Mouse (Mus musculus) effector memory CD4-positive, alpha-beta T cell, adult 5 months (primary cell): Measurements from ENCODE around the gene Gm8271. TPM values are rescaled to one million over a fixed set of nuclear protein-coding genes. Genes with fewer than 3 reads are reported as not detected.

Experiments
- polyA plus RNA-seq: library from polyadenylated mRNA; unstranded; fragments of 100-300 nt; shearing (Covaris generic); gene quantifications from one replicate; pipeline ENCODE4 v1.2.1, GENCODE M21; 2017

Gm8271 gene
- not detected for polyA plus RNA-seq

DNA sequence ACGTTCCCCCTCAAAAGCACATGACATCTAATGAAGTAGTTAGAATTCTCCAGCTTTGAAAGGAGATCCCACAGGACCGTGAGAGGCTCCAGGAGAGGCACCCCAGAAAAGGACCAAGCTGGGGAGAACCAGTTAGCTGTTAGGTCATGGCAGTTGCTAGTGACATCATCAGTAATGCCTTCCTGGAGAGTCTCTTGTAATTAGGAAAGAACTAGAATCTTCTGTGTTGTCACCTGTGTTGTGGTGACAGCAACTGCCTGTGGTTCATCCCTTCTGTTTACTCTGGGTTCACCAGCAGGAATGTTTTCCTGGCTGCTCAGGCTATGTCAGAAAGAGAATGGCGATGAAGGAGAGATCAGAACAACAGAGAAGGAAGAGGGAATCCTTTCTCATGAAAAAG, at the start of gene Gm8271:
TSS of gene Gm8271 (plus strand) at position 301 of the 400 bp plus-strand sequence.

DNA sequence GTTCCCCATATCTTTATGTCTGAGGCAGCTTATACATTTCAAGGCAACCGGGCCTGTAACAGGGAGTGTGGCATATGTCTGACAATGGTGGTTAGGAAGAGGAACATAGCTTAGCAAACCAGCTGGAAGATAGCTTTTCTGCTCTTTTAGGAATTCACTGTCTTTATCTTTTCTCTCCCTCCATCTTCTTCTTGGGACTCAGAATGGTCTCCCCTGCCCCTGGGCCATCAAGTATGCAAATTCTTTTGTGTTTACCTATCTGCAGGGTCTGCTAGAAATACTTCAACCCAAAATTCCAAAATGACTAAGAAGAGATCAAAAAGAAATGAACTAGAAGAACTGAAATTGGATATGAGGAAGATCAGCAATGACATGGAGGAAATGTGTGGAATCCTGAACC, 21.4 kb upstream of the Gm8271 start, which contains the start of gene Gm3317:
TSS of gene Gm3317 (plus strand) at position 301 of the 400 bp plus-strand sequence.

Other genes starting within 250 kb of the Gm8271 start
- gene Gm8297, start 201.9 kb upstream of the Gm8271 start, polyA plus RNA-seq: not detected
- not detected for gene Gm3298, start 169.9 kb upstream of the Gm8271 start, polyA plus RNA-seq
- gene 4930555G01Rik, start 135.2 kb upstream of the Gm8271 start, polyA plus RNA-seq: not detected
- not detected for gene Gm8281, start 114.8 kb upstream of the Gm8271 start, polyA plus RNA-seq
- gene Gm8279, start 54.3 kb upstream of the Gm8271 start, polyA plus RNA-seq: not detected
- not detected for gene Gm3317, start 21.3 kb upstream of the Gm8271 start, polyA plus RNA-seq
- gene Gm3526, start 74.8 kb downstream of the Gm8271 start, polyA plus RNA-seq: not detected
- not detected for gene Gm3542, start 149.1 kb downstream of the Gm8271 start, polyA plus RNA-seq
- gene Gm3500, start 203.3 kb downstream of the Gm8271 start, polyA plus RNA-seq: not detected